Mouse (Mus musculus): ENCODE measurements at regions not wholly inside any gene's neighbourhood (a gene's known extent, or its start where the extent isn't known, plus 50 kb on each side); places are given as distances from the start of the nearest gene placed in this dataset.

- H3K4me3 ChIP-seq: no peak overlapping the region
- H3K27ac ChIP-seq: no peak overlapping the region
- no peak for DNase-seq
- intact Hi-C loops (cut with DNase I): no loop called here
- TF ChIP-seq CTCF (IDR thresholded peaks at IDR 0.05): no peak
Measured at GRCm38 (mm10) chr3:128723100-128723499, 476.6 kb upstream of the Pitx2 start.

GRCm38 (mm10) chr3:128720276-128720675 lies 479.4 kb upstream of the Pitx2 start:
- Histone ChIP-seq H3K27ac (no peak overlapping the region), H3K4me3 (no peak overlapping the region)
- intact Hi-C loops (cut with DNase I): no loop called here
- no peak for DNase-seq
- no peak for TF ChIP-seq CTCF (IDR thresholded peaks at IDR 0.05)

- DNase-seq: no peak
- H3K27ac ChIP-seq: no peak overlapping the region
- intact Hi-C loops (cut with DNase I): no loop called here
- H3K4me3 ChIP-seq: no peak overlapping the region
- TF ChIP-seq CTCF (IDR thresholded peaks at IDR 0.05): no peak
Measured at GRCm38 (mm10) chr3:128719226-128719625, 480.5 kb upstream of the Pitx2 start.

- Histone ChIP-seq H3K4me3 (no peak overlapping the region), H3K27ac (no peak overlapping the region)
- intact Hi-C loops (cut with DNase I): no loop called here
- TF ChIP-seq CTCF (IDR thresholded peaks at IDR 0.05): no peak
- no peak for DNase-seq
Measured at GRCm38 (mm10) chr3:128707270-128707669, 492.4 kb upstream of the Pitx2 start.

GRCm38 (mm10) chr3:128668468-128669127 lies 531.1 kb upstream of the Pitx2 start:
- TF ChIP-seq CTCF (IDR thresholded peaks at IDR 0.05): no peak
- intact Hi-C loops (cut with DNase I): no loop called here

GRCm38 (mm10) chr3:128665184-128665583 lies 534.5 kb upstream of the Pitx2 start:
- Histone ChIP-seq H3K27ac (no peak overlapping the region), H3K4me3 (no peak overlapping the region)
- no peak for TF ChIP-seq CTCF (IDR thresholded peaks at IDR 0.05)
- no peak for DNase-seq
- intact Hi-C loops (cut with DNase I): no loop called here

More at GRCm38 (mm10) chr3:128668468-128669127, 531.1 kb upstream of the Pitx2 start:
- H3K27ac ChIP-seq: no peak overlapping the region
- no peak overlapping the region for H3K4me3 ChIP-seq
- no peak for DNase-seq

GRCm38 (mm10) chr3:128636960-128637755 lies 562.5 kb upstream of the Pitx2 start:
- DNase-seq: no peak
- H3K27ac ChIP-seq: no peak overlapping the region
- TF ChIP-seq CTCF (IDR thresholded peaks at IDR 0.05): no peak
- H3K4me3 ChIP-seq: no peak overlapping the region
- intact Hi-C loops (cut with DNase I): no loop called here

GRCm38 (mm10) chr3:128627696-128628095 lies 572.0 kb upstream of the Pitx2 start:
- H3K4me3 ChIP-seq: no peak overlapping the region
- intact Hi-C loops (cut with DNase I): no loop called here
- DNase-seq: no peak
- TF ChIP-seq CTCF (IDR thresholded peaks at IDR 0.05): no peak
- no peak overlapping the region for H3K27ac ChIP-seq

- no peak for TF ChIP-seq CTCF (IDR thresholded peaks at IDR 0.05)
- intact Hi-C loops (cut with DNase I): no loop called here
- Histone ChIP-seq H3K27ac (no peak overlapping the region), H3K4me3 (no peak overlapping the region)
- no peak for DNase-seq
Measured at GRCm38 (mm10) chr3:128616675-128617074, 583.0 kb upstream of the Pitx2 start.

GRCm38 (mm10) chr3:128613657-128614056 lies 586.0 kb upstream of the Pitx2 start:
- no peak overlapping the region for H3K27ac ChIP-seq
- TF ChIP-seq CTCF (IDR thresholded peaks at IDR 0.05): no peak
- DNase-seq: no peak
- H3K4me3 ChIP-seq: no peak overlapping the region
- intact Hi-C loops (cut with DNase I): no loop called here

GRCm38 (mm10) chr3:128610731-128611130 lies 588.9 kb upstream of the Pitx2 start:
- no peak for TF ChIP-seq CTCF (IDR thresholded peaks at IDR 0.05)
- Histone ChIP-seq H3K4me3 (no peak overlapping the region), H3K27ac (no peak overlapping the region)
- intact Hi-C loops (cut with DNase I): no loop called here
- DNase-seq: no peak

- TF ChIP-seq CTCF (IDR thresholded peaks at IDR 0.05): no peak
- no peak for DNase-seq
- intact Hi-C loops (cut with DNase I): no loop called here
- Histone ChIP-seq H3K4me3 (no peak overlapping the region), H3K27ac (no peak overlapping the region)
Measured at GRCm38 (mm10) chr3:128608694-128609093, 591.0 kb upstream of the Pitx2 start.

GRCm38 (mm10) chr3:128575339-128576129 lies 624.1 kb upstream of the Pitx2 start:
- Histone ChIP-seq H3K4me3 (no peak overlapping the region), H3K27ac (no peak overlapping the region)
- DNase-seq: no peak
- intact Hi-C loops (cut with DNase I): no loop called here
- TF ChIP-seq CTCF (IDR thresholded peaks at IDR 0.05): no peak
